Mouse (Mus musculus) 3134 (cell line): Measurements from ENCODE around the gene Ms4a10.

Experiments used
- DNase-seq: peaks from one replicate; pipeline ENCODE4 v3.0.0-alpha.2; 2011; ENCODE audit warnings: low spot score; ENCODE audit not compliant: insufficient read length; ENCODE audit errors: extremely low read depth

Gene Ms4a10

GRCm38 (mm10) chr19:10920532-10920931 is 53.9 kb downstream of the Ms4a10 start, which contains the start of gene Zp1:
TSS of gene Zp1 (minus strand) at chr19:10920632.
- DNase-seq: no peak

DNA sequence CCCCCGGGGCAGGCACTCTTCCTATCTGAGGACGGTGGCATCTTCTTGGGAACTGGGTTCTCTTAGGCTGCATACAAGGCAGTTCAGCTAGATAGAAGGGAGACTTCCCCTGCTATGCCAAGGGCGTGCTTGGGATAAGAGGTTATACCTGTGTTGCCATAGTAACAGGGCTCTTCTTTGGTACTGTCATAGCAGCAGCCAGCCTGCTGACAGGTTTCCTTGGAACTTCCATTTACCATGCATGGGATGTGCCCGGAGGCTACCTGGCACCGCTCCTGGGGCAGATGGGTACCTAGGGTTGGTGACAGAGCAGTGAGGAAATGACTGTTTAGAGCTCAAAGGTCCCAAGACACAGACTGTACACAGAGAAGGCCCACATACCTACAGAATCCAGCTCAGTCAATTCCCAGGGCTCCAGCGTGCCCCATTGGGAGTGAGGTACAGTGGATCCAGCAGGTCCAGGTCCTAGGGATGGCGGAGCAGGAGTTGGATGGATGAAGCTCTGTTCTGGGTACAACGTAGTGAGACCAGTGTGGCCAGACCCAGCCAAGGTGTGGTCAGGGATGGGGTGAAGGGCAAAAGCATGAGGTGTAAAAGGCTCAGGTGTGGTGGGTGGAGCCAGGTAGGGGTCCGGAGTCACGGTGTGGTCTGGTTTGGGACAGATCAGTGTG is 56.0 kb downstream of the Ms4a10 start:
- no peak for DNase-seq

DNA sequence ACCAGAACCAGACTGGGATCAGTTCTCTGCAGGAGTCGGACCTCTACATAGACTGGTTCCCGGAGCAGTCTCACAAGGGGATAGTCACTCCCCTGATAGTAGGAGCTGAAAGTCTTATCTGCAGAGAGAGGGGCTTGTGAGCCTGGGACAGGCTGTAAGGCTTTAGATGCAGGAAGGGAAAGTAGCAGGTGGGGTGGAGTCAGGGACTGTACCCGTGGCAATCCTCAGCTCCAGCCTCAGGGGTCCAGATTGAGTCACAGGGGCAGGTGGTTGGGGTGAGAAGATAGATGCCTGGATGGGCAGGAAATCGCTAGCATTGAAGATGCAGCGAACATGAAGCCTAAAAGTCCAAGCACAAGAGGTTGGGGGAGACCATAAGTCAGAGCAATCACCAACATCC is 58.0 kb downstream of the Ms4a10 start:
- no peak for DNase-seq

- no peak for DNase-seq
Observed at GRCm38 (mm10) chr19:10914870-10915269, 59.6 kb downstream of the Ms4a10 start.

GRCm38 (mm10) chr19:10914291-10914690 is 60.2 kb downstream of the Ms4a10 start:
- no peak for DNase-seq
